ENCODE assay signal across 12 mouse cellular contexts in genomic region chr11:108586551-108587184, GRCm38 (mm10).
DNase-seq lines count a peak whose midpoint lies in the region; ATAC-seq and TF ChIP-seq lines count a peak whose summit lies in the region.
"Had no signal": no experiment of that assay in that cellular context is flagged by ENCODE, and none has a peak within 500 bp of the region (broad histone marks: within the 10 kb centered on the region; RNA-seq: fewer than 3 reads in every experiment).

No protein-coding gene starts in this region.

- 43% methylated on average over 7 of the region's 7 CpGs for WGBS in kidney, embryonic 16.5 days
- WGBS in lung, embryonic 14.5 days, result 16% methylated on average over 7 of the region's 7 CpGs
- 59% methylated on average over 7 of the region's 7 CpGs for WGBS in cerebellum, adult 2 months

- ATAC-seq in kidney, embryonic 16.5 days (ENCODE audit: low FRiP score, low TSS enrichment), result peak; percentile 70; the same call in 1 of the 2 replicates
- ATAC-seq in lung, embryonic 14.5 days (ENCODE audit: insufficient read depth), result peak; percentile 92

- DNase-seq in kidney, adult 8-10 months, result no peak
- DNase-seq in Muller cell, postnatal 12 days (ENCODE audit: inconsistent ontology term), result peak; percentile 35
- peak; percentile 41 for DNase-seq in brain, embryonic 14.5 days (ENCODE audit: low read depth)
- peak; percentile 80 for DNase-seq in lung, embryonic 14.5 days
- DNase-seq in cerebellum, adult 2 months, result no peak
- DNase-seq in cerebellum, adult 9-11 months, result no peak
- DNase-seq: cerebellum, adult 9-10 months; heart, postnatal 4 days had no signal

- no peak overlapping the region for H3K9ac ChIP-seq in kidney, embryonic 16.5 days (replicated peaks; ENCODE audit: low read length)
- H3K9ac ChIP-seq in lung, embryonic 14.5 days, result no peak overlapping the region
- H3K9ac ChIP-seq: limb, embryonic 15.5 days; midbrain, embryonic 12.5 days had no signal

- H3K9me3 ChIP-seq in kidney, embryonic 16.5 days (ENCODE audit: low read length), result no peaks in the 10 kb centered on the region
- no peaks in the 10 kb centered on the region for H3K9me3 ChIP-seq in lung, embryonic 14.5 days (ENCODE audit: low read depth, low read length)
- H3K9me3 ChIP-seq: limb, embryonic 15.5 days; midbrain, embryonic 12.5 days had no signal

- no peak overlapping the region for H3K4me2 ChIP-seq in kidney, embryonic 16.5 days (replicated peaks; ENCODE audit: low read depth, low read length)
- no peak overlapping the region for H3K4me2 ChIP-seq in lung, embryonic 14.5 days
- H3K4me2 ChIP-seq: limb, embryonic 15.5 days; midbrain, embryonic 12.5 days had no signal

- no peak for TF ChIP-seq POLR2A in brain, embryonic 14.5 days (IDR thresholded peaks at IDR 0.05; ENCODE audit: borderline replicate concordance, extremely low read depth, insufficient read depth, insufficient read length, poor library complexity, severe bottlenecking)
- TF ChIP-seq POLR2A in cerebellum, adult 2 months (IDR thresholded peaks at IDR 0.05; ENCODE audit: borderline replicate concordance, insufficient read depth, low read length), result no peak

- TF ChIP-seq CTCF in brain, embryonic 14.5 days (IDR thresholded peaks at IDR 0.05; ENCODE audit: borderline replicate concordance, extremely low read depth, insufficient read depth, insufficient read length), result no peak
- no peak for TF ChIP-seq CTCF in lung, embryonic 14.5 days (IDR thresholded peaks at IDR 0.05; ENCODE audit: low read depth)
- no peak for TF ChIP-seq CTCF in cerebellum, adult 2 months (IDR thresholded peaks at IDR 0.05; ENCODE audit: borderline replicate concordance, insufficient read depth, low read depth, low read length)

- H3K27me3 ChIP-seq in kidney, embryonic 16.5 days (ENCODE audit: insufficient read depth, low read length), result no peaks in the 10 kb centered on the region
- no peaks in the 10 kb centered on the region for H3K27me3 ChIP-seq in lung, embryonic 14.5 days (ENCODE audit: insufficient read depth, low read length)
- H3K27me3 ChIP-seq in cerebellum, adult 2 months (ENCODE audit: control insufficient read depth, insufficient read depth, low read length), result no peaks in the 10 kb centered on the region
- H3K27me3 ChIP-seq: CH12.LX; limb, embryonic 15.5 days; midbrain, embryonic 12.5 days had no signal

- no peaks in the 10 kb centered on the region for H3K36me3 ChIP-seq in kidney, embryonic 16.5 days (ENCODE audit: insufficient read depth, low read length)
- no peaks in the 10 kb centered on the region for H3K36me3 ChIP-seq in lung, embryonic 14.5 days (ENCODE audit: insufficient read depth)
- H3K36me3 ChIP-seq: limb, embryonic 15.5 days; midbrain, embryonic 12.5 days had no signal

- H3K4me3 ChIP-seq in kidney, embryonic 16.5 days (ENCODE audit: low read length), result no peak overlapping the region
- no peak overlapping the region for H3K4me3 ChIP-seq in lung, embryonic 14.5 days (ENCODE audit: low read depth, low read length)
- no peak overlapping the region for H3K4me3 ChIP-seq in cerebellum, adult 2 months (replicated peaks; ENCODE audit: insufficient read depth, low read depth, low read length)
- H3K4me3 ChIP-seq: limb, embryonic 15.5 days; midbrain, embryonic 12.5 days had no signal

- H3K4me1 ChIP-seq in kidney, embryonic 16.5 days (ENCODE audit: insufficient read depth, low read length), result 0 out of 2 replicates have a peak, but pooled peaks cover 7% of the 10 kb centered on the region
- H3K4me1 ChIP-seq in lung, embryonic 14.5 days (ENCODE audit: insufficient read depth), result peaks cover 5% of the 10 kb centered on the region; the same call in 1 of the 2 replicates
- H3K4me1 ChIP-seq in cerebellum, adult 2 months (ENCODE audit: control insufficient read depth, insufficient read depth, low read length), result no peaks in the 10 kb centered on the region

- H3K27ac ChIP-seq in kidney, embryonic 16.5 days (ENCODE audit: low read length), result no peak overlapping the region
- H3K27ac ChIP-seq in lung, embryonic 14.5 days (ENCODE audit: low read depth), result peak overlapping the region; percentile 71
- H3K27ac ChIP-seq in cerebellum, adult 2 months (ENCODE audit: insufficient read depth, low read length), result no peak overlapping the region
- H3K27ac ChIP-seq: limb, embryonic 15.5 days; midbrain, embryonic 12.5 days had no signal

Comparison
In these comparisons a context has a peak if more than half of its experiments do, and no peak if none do; other contexts are left out.
1. DNase-seq: peak in Muller cell, postnatal 12 days (single experiment), brain, embryonic 14.5 days (single experiment) and lung, embryonic 14.5 days (single experiment); none in kidney, adult 8-10 months (0 of 2), cerebellum, adult 2 months (0 of 2) and cerebellum, adult 9-11 months (single experiment).